Mouse (Mus musculus): ENCODE measurements around the gene Olfr263.
A peak's percentile ranks its signal among the peaks of the same experiment; 100 is the strongest.
"Not testable (repeated sequence)": the region's sequence is repeated elsewhere in the genome, so short reads cannot be mapped to it uniquely, and the experiment has no call there.

Olfr263 gene

DNA sequence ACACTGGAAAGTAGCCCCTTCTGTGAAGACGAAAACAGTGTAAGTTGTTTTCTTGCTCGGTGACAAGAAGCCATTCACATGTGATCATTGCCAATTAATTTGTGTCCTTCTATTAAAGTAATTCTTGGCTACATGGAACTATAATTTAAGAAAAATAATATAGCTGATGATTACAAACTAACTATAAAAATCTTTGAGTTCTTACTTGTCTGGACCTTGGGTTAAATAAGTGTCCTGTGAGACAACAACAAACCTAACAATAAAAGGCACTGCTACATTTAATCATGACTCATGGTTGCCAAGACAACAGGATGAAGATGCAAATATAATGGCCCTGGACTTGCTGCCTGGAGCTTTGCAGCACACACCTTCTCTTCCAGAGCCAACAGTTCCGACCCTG, at the start of gene Olfr263:
TSS of gene Olfr263 (plus strand) at position 301 of the 400 bp plus-strand sequence.
- not testable (repeated sequence) for DNase-seq (ENCODE audit: low spot score)

DNA sequence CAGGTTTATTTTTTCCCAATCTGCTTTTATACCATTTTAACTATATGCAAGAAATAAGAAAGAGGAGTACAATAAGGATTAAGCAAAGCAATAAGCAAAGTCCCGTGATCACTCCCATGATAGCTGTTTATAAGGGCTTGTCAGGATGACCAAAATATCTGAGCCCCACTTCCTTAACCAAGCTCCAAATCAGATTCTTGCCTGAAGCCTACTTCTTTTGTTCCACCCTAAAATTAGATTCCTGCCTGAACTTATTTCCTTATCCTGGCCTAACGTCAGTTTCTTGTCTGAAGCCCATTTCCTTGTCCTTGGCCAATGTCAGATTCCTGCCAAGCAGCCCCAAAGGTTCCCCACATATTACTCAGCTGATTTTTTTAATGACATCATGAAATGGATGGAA, 46.8 kb upstream of the Olfr263 start:
- no peak for DNase-seq (ENCODE audit: low spot score)

DNA sequence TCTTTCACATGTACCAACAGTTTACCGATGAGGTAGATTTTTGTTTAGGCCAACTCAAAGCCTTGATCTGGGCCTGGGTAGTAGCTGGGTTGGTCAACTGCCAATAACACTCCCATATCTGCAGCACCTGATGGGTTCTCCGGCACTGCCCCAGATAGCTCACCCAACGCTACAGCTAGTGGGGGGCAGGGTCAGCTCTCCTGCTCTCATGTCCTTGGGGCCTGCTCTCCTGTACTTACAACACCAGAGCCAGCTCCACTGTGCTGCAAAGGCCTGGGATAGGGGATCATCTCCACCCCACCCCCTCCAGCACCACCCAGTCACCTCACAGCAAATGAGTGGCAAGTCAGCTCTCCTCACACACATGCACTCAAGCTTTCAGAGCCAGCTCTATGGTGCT, 19.7 kb upstream of the Olfr263 start:
- DNase-seq (ENCODE audit: low spot score), result no peak

DNA sequence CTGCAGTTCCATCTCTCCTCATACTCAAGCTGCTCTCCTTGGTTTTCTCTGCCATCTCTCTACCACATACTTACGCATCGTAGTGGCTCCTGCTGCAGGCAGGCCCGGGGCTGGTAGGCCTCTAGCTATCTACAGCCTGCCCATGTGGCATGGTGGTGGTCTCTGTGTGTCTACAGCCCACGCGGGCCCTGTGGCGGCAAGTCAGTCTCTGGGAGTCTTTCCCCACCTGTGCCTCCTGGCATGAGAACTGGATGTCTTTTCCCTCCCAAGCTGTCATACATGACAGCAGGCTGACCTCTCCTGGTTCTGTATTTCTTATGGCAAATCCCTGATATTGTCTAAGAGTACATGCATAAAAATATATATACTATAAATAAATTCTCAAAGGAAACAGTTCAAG, 19.0 kb upstream of the Olfr263 start:
- no peak for DNase-seq (ENCODE audit: low spot score)

DNA sequence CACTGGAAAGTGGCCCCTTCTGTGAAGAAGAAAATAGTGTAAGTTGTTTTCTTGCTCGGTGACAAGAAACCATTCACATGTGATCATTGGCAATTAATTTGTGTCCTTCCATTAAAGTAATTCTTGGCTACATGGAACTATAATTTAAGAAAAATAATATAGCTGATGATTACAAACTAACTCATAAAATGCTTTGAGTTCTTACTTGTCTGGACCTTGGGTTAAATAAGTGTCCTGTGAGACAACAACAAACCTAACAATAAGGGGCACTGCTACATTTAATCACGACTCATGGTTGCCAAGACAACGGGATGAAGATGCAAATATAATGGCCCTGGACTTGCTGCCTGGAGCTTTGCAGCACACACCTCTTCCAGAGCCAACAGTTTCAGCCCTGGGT, 18.3 kb upstream of the Olfr263 start, which contains the start of gene Olfr1369-ps1:
TSS of gene Olfr1369-ps1 (plus strand) at position 301 of the 400 bp plus-strand sequence.
- DNase-seq (ENCODE audit: low spot score), result not testable (repeated sequence)

DNA sequence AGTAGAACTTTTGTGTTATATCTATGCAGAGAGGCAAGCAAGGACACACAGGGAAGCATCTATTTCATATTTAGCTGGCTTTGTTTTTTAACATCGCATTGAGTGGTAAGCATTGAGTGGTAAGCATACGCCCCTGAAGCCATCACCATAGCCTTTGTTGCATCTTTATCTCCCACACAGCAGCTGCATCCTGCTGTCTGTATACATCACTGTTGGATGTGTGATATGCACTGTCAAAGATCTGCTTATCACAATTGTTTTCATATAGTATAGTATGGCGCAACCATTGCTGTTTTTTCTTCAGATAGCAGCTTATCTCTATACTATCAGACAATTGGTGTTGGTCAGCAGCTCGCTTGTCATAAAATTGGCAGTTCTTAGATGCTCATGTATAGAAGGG, 15.3 kb upstream of the Olfr263 start:
- DNase-seq (ENCODE audit: low spot score), result no peak

DNA sequence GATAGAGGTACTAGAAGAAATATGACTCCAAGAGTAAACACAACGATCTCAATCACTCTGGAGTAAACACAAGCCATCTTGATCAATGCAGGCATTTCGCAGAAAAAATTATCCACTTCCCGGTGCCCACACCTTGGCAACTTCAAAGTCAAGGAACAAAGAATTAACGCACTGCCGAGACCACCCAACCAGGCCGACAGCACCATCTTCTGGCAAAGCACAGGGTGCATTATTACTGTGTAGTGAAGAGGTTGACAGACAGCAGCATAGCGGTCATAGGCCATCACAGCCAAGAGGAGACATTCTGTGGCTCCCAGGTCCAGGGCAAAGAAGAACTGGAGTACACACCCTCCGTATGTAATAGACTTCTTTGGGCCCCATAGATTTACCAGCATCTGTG, 13.0 kb downstream of the Olfr263 start:
- DNase-seq (ENCODE audit: low spot score), result peak; percentile 11

DNA sequence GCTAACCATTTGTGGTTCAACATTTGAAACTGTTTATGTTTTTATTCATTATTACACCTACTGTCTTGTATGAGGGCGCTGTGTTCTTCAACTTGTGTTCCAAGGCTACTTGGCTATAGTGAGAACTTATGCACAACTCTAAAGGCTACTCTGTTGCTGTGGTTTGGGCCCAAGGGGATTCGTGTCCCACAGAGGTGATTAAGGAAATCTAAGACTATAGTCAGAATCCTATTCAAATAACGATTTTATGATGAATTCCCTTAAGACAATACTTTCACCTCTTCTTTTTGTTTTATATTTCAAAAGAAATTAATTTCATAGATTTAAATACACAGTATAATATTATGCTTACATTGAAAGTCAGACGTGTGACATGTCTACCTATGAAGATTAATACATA, 16.3 kb downstream of the Olfr263 start, which contains the start of gene Olfr1368:
TSS of gene Olfr1368 (minus strand) at position 101 of the 400 bp plus-strand sequence.
- DNase-seq (ENCODE audit: low spot score), result no peak

DNA sequence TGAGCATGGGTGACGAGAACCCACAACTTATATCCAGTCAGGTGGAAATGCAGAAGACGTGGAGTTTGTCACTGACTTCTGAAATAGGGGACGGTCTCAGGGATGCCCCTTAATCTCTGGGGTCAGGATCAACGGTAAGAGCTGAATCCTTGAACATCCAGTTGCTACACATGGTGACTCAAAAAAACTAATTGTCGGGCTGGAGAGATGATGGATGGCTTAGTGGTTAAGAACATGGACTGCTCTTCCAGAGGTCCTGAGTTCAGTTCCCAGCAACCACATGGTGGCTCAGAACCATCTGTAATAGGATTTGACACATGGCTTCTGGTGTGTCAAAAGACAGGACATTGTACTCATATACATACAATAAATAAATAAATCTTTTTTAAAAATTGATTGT, 26.4 kb downstream of the Olfr263 start:
- no peak for DNase-seq (ENCODE audit: low spot score)

DNA sequence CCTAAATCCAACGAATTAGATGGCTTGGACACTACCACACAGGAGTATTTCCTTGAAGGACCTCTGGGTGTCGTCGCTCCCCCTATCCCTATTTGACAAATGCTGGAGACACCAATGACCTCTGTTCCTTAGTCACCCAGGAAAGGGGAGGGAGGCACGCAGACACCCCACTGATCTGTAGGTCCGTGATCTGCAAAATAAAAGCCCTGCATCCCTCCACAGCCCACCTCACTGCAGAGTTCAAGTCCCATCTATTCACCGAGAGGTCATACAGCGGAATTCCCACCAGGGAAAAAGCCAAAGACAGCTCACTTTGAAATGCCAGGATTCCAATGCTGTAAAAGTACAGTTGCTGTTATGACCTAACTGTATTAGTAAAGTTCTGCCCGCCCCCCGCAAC, 28.6 kb downstream of the Olfr263 start:
- no peak for DNase-seq (ENCODE audit: low spot score)

DNA sequence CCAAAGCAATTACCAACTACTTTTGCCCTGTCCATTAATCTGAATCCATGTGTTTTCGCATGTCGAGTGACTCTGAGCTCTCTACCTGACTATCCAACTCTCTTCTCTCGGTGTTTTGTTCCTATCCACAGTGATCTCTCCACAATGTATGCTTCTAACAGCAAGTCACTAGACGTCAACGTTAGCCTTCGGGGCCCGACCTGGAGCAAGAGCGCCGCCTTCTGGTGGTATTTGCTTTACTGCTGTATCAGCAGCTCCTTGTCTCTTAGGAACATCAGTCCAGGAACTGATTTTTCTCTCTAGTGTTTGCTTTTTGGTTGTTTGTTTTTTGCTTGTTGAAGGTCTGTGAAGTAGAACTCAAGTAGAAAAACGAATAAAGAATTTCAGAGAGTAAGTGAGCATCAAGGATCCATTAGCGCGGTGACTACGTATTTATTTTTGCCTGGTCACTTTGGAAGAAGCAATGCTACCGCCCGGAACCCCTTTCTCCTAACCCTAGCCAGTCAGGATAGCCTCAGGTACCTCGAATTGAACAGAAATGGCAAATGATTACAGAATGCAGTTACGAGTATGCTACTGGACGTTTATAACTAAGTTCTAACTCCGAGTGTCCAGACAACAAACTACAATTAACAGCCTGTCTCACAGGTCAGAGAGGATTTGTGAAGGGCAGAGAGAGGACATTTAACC, 29.5 kb downstream of the Olfr263 start:
- peak; percentile 93 for DNase-seq (ENCODE audit: low spot score)

DNA sequence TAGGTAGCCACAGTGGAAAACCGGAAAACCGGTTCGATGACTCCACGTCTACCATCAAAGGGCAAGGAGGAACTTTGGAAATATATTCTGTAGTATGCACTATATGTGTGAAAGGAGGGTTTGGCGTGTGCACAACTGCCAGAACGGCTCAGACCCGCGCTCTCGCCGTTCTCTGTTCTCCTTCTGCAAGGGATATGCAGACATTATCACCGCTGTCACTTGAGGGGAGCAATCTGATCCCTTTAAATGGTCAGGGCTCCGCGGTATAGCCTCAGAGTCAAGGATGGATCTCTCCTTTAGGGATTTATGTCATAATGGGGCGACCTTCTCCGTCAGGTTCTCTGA, 30.0 kb downstream of the Olfr263 start:
- peak; percentile 50 for DNase-seq (ENCODE audit: low spot score)

DNA sequence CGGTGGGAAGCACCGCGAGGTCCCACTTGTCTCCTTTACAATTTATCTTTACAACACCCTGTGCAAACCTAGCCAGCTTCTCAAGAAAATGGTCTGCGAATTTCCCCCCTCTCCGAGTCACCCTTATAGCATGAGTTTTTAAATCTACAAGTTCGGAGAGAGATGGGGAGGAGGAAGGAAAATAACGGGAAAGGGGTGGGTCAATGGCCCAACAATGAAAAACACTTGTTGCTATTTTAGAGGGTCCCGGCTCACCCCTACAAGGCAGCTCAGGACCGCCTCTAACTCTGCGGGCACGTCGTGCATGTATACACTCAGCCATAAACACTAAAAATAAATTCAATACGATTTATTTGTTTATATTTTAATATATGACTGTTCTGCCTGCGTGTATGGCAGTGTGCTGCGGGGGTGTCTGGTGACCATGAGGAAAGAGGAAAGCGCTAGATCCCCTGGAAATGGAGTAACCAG, 30.6 kb downstream of the Olfr263 start:
- no peak for DNase-seq (ENCODE audit: low spot score)

DNA sequence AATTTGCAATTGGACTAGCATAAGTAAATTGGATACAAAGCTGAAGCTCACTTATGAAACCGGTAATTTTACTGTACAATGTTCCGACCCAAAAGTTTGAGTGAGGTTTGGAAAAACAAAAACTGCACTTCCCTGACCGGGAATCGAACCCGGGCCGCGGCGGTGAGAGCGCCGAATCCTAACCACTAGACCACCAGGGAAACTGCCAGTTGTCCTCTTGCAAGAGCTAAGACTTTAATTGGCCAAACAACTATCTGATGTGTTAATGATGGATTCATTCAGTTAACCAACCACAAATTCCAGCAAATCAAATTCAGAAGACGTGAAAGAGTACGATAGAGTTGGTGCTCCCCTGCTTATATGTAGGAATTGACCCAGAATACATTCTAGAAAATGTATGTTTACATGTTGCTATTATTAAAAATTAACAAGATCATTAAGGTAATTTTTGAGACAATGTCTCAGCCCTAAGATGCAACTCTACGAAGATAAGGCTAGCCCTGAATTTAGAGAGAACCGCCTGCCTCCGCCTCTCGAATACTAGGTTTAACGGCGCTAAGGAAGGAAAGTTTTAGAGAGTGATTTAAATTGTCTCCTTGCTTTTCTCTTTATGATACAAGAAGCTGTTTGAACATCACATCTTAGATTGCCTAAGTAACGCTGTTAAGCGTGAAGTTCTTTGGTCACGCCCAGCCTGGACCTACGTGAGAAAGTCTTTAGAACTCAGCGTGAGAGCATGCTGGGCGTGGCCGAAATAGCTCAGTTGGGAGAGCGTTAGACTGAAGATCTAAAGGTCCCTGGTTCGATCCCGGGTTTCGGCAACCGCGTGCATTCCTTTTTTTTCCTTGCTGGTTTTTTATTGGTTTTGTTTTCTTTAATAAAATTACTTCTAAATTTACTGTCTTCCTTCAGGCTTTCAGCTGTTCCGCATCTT, 31.5 kb downstream of the Olfr263 start:
- peak; percentile 94 for DNase-seq (ENCODE audit: low spot score)

DNA sequence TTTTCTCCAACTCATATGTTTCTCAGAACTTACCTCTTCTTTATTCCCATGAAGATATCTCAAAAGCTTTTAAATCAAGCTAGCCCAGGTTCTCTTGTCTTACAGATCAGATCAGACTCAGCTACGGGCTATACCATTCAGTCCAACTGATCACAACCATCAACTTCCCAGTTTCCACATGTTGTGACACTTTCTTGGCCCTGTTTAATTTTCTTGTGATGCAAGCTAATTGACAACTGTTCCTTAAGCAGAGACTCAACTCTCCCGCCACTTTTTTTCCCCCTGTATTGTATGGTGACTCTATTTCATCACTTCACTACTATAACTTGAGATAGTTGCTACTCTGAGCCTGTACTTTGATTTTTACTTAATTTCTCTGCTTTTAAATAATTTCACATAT, 32.2 kb downstream of the Olfr263 start:
- peak; percentile 24 for DNase-seq (ENCODE audit: low spot score)

DNA sequence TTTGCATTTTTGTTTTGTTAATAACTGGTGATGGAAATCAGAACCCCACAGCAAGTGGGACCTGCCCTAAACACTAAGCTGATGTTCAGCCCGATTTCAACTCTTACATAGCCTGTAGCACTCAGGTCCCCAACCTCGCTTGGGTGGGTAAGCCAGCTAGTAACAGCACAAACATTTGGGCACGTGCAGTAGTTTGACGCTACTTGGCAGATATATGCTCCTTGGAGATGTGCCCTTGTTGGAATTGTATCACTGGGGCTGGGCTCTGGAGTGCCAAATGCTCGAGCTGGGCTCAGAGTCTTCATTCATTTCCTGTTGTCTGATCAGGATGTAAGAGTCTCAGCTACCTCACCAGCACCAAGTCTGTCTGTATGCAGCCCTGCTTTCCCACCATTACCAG, 33.2 kb downstream of the Olfr263 start:
- no peak for DNase-seq (ENCODE audit: low spot score)

DNA sequence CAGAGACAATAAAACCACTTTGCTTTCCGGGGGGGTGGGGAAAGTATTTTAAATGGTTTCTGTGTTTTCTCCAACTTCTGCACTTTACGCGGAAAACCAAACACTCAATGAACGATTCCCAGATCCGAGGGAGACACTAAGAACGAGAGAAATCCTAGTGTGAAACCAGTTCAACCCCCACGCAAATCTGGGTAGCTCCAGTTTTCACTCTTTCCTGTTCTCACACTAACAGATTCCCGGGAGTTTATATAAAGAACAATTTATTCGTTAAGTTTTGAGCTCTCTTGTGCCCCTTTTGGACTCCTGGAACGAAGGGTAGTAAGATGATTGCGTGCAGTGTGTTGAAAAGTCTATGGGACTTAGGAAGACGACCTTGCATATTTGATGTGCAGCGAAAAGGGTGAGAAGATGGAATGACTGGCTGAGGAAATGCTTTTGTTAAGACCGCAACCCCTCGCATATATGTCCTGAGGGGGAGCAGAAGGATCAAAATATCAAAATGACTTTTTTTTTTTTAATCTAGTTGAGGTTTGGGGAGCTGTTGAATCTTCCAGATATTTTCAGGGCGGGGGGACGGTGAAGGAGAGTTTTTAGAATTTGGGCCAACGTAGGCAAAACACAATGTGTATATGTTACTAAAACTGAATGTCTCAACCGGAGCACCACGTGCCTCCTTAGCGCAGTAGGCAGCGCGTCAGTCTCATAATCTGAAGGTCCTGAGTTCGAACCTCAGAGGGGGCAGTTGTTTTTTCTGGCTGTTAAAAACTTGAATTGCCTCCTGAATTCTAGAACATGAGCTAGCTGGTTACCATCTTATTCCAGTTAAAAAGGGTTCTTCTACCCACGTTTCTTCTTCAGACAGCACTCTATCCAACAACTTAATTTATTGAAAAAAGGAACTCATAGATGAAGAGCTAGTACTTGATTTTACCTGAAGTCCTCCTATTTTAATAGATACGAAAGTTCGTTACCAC, 37.8 kb downstream of the Olfr263 start:
- peak; percentile 95 for DNase-seq (ENCODE audit: low spot score)

DNA sequence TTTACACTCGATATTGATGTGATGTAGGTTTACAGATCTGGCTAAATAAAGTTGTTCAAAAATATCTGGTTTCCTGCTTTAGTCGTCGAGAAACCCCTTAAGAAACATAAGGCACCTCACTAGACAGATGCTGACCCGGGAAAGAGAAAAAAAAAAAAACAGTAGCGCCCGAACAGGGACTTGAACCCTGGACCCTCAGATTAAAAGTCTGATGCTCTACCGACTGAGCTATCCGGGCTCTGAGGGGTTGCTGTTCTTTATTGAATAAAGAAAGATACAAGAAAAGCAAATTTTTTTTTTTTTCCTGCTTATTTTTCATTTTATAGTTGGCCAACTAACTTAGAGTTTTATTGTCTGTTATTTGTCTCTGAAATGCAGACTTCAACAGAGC, 38.5 kb downstream of the Olfr263 start:
- no peak for DNase-seq (ENCODE audit: low spot score)

DNA sequence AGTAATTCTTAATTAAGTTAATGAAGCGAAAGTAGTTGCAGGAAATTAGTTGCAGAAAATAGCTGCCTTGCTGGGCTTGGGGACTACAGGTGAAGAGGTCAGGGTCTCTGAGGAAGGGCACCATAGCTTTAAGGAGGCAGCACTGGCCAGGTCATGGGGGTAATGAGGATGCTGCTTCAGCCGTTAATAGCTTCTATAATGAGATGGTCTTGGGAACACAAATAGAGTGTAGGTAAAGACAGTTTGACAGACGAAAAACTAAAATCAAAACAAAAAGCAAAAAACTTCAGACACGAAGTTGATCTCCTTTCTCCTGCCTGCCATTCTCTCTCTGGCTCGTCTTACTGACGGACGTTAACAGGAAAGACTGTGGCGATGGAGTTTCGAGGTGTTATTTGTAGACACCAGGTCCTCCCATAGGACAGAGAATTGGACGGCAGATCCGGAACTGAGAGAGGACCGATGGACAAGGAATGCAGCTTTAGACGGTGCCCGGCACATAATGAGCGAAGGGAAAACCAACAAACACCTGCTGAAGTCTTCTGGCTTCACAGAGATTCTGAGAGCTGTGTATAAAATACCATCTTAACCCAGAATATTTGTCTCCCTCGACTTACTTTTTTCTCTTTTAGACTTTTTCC, 39.1 kb downstream of the Olfr263 start:
- peak; percentile 74 for DNase-seq (ENCODE audit: low spot score)

DNA sequence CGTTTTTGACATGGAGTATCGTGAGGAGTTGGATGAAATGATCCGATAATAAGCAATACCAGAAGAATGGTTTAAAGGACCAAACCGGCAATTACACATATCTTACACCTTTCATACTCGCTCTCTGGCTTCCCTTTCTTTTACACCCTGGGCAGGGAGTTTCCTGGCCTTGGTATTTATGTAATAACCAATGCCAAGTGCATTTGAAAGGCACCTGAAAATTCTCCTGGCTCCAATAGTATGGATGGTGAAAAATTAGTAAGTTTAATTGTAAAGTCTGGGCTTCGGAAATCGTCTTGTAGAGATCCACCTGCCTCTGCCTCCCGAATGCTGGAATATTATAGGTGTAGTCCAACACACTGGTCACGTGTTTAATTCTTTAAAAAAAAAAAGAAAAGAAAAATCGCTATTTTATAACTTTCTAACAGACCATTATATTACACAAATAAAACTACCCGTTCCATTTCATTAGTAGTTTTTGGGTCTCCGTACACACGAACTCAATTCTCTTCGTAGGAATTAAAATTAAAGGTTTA, 39.8 kb downstream of the Olfr263 start:
- no peak for DNase-seq (ENCODE audit: low spot score)

All from embryo, embryonic 10 days (tissue).